Mouse (Mus musculus): Measurements from ENCODE around the gene Jag1. TPM values are rescaled to one million over a fixed set of nuclear protein-coding genes. Genes with fewer than 3 reads are reported as not detected.

Gene Jag1
- 1 to 10 TPM in 1 of 2 experiments, under 1 TPM in 1; 0.47 to 1.4 TPM for polyA plus RNA-seq (2017; shearing (Covaris generic))

GRCm38 (mm10) chr2:137116025-137116674 is at the start of gene Jag1:
TSS of gene Jag1 (minus strand) at chr2:137116644.
- no peak for ATAC-seq

GRCm38 (mm10) chr2:137156018-137156417 is 39.6 kb upstream of the Jag1 start:
- ATAC-seq: no peak

GRCm38 (mm10) chr2:137153825-137154224 is 37.4 kb upstream of the Jag1 start:
- no peak for ATAC-seq

- no peak for ATAC-seq
These were observed 36.8 kb upstream of the Jag1 start for GRCm38 (mm10) chr2:137153172-137153667.

- ATAC-seq: no peak
These were observed 34.5 kb upstream of the Jag1 start for GRCm38 (mm10) chr2:137150953-137151352.

GRCm38 (mm10) chr2:137146938-137147666 is 30.7 kb upstream of the Jag1 start:
- no peak for ATAC-seq

DNA sequence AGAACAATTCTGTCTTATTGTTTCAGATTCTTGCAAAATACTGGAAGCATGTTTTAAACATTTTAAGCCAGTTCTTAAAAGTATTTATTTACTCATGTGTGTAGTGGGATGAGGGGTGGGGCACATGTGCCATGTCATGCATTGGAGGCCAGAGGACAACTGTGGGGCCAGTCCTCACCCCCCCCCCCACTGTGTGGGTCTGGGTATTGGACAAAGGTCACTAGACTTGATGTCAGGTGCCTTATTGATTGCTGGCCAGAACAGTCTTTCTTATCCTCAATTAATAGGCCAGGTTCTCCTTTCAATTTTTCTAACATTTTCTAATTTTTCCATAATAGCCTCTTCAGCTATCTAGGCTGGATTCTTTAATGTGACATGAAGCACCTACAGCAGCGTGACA is 21.6 kb upstream of the Jag1 start:
- no peak for ATAC-seq

GRCm38 (mm10) chr2:137134035-137134434 is 17.6 kb upstream of the Jag1 start:
- no peak for ATAC-seq

DNA sequence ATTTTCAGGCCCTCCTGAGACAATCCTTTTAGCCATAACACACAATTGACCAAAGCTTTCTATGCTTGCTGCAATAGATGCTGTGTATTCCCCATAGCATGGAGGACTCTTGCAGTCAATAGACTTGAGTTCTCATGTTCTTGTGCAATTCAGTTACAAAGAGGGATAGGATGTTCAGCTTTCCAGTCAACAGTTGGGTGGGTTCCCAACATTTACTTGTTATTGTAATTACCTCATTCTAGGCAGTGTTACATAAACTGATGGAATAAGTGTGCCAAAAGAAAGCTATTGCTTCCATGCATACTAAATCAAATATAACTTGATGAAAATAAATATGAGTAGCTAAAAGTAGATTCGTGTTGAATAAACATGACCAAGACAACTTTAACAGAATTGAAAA is 8.4 kb upstream of the Jag1 start:
- no peak for ATAC-seq

DNA sequence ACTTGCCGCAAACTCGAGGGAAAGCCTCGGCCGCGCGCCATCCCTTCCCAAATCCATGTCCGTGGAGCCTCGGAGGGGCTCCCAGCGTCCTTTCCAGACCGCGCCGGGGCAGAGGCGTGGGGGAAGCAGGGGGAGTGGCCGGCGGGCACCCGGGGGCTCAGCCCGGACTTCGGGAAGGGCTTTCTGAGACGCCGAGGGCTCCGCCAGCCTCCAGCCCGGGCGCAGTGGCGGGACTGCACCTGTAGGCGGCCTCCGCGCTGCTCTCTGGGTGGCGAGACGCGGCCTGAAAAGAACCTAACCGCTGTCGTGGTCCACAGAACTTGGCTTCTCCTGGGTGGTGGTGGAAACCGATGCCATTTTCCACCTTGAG is 862 bp upstream of the Jag1 start:
- peak; percentile 73 for ATAC-seq

DNA sequence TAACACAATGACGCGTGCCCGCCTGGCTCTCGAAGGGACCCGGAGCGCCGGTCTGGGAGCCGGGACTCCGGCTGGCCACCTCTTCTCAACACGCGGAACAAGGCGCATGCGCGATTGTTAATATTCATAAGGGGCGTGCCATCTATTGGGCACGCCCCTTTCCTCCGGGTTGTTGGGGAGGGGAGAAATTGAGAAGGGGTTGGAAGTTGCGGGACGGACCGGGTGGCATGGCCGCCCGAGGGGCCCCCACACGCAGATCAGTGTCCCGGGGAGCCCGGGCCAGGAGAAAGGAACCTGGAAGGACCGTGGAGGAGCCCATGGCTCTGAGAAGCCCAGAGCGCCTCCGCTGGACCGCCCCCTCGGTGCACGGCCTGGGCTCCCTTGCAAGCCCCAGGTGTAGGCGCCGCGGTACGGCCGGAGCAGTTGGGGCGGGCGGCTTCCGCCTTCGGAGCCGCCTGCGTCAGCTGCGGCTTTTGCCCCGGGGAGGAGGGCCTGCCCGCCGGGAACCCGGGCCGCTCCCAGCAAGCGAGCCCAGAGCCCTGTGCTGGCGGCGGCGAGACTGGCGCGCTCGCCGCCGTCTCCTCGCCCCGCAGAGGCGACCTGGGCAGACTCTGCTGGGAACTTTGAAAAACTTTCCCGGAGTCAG is 354 bp upstream of the Jag1 start:
- ATAC-seq: peak; percentile 53

- ATAC-seq: no peak
These were observed 1.0 kb downstream of the Jag1 start for GRCm38 (mm10) chr2:137115241-137116024.

DNA sequence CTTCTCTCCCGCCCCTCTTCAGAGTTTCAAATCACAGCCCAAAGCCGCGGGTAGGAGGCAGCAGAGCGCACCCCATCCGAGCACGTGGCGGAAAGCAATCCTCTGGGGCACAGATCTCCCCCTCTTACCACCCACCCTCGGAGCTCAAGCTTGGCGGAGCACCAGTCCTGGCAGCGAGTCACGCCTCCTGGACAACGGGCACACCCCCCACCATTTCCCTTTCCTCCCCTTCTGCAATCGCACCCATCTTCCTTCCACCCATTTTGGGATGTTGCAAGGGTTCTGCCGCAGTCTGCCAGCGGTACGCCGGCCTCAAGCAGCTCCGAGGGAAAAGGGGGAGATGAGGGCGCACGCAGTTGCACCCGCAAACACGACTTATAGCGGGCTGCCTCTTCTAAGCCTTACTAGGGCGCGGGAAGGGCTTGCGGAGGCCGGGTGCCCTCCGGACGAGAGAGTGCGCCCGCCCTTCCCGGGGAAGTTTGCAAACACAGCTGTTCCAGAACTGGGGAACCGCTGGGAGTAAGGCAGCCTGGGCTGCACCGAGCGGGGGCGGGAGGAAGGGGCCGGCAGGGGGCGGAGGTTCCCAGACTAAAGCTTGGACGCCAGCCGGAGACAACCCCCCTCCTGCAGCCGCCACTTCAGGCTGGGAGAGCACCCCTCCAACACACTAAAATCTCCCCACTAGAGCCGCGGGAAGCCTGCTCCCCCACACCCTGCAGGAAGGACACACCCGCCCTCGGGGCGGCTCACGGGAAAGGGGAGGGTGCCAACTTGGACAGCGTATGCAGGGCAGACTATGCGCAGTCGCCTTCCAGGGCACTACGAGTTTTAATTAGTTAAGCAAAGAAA is 2.0 kb downstream of the Jag1 start:
- ATAC-seq: no peak

GRCm38 (mm10) chr2:137113288-137114061 is 3.0 kb downstream of the Jag1 start:
- ATAC-seq: no peak

DNA sequence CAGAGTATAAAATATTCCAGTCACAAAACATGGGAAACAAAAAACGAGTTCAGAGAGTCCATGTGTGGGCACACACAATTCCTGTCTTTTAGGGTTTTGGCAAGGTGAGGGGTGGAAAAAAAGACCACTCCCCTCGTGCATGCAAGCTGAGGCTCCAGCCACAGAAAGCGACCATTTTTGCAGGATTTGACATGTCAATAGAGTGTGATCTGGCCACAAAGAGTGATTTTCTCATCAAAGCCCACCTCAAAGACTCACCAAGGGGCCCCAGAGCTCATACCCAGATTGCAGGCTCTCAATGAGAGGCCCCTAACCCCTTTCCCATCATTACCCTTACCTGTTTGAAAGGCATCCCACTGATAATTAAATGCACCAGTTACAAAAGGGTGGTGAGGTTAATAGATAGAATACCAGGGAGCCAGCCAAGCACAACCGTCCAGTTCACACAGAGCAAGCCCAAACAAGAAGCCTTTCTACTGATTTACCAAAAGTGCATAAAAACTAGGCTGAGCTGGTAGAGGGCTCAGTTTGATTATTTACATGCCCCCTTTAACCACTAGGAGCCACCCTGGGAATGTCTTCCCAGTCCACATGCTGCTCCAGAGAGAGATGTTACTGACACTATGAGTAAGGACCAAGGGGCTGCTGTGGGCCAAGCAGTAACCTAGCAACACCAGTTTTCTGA is 6.1 kb downstream of the Jag1 start:
- no peak for ATAC-seq

GRCm38 (mm10) chr2:137109321-137110213 is 6.9 kb downstream of the Jag1 start:
- ATAC-seq: no peak

- ATAC-seq: no peak
These were observed 8.5 kb downstream of the Jag1 start for GRCm38 (mm10) chr2:137107946-137108345.

DNA sequence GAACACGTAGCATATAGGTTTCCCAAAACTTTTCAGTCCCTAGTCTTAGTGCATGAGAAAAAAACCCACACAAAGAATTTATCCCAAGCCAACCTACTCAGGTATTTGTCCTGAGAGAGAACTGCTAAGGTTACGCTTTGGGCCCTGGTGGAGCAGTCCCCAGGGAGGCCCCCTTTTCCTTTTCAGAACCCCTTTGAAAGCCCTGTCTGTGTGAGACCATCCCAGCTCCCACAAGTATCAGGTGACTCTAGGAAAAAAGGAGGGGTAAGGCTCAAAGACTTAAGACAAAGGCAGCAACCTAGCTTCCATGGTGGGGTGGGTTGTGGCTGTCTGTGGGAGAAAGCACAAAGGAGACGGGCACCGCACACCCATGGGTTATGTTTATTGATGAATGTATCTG is 9.2 kb downstream of the Jag1 start:
- ATAC-seq: no peak

- no peak for ATAC-seq
These were observed 15.4 kb downstream of the Jag1 start for GRCm38 (mm10) chr2:137101074-137101473.

Data from CD4-positive, CD25-positive, alpha-beta regulatory T cell, adult 4 months (primary cell).